Mouse (Mus musculus): ENCODE results near the gene Tubg1.

- TF ChIP-seq CTCF (IDR thresholded peaks at IDR 0.05; ENCODE audit: insufficient read depth, low read length), result no peak
- TF ChIP-seq POLR2A (IDR thresholded peaks at IDR 0.05; ENCODE audit: borderline replicate concordance, extremely low read depth, low read depth, low read length), result no peak
Measured at GRCm38 (mm10) chr11:101098231-101098630, 21.5 kb upstream of the Tubg1 start.
